Mouse (Mus musculus): ENCODE results near the gene Pdlim4. TPM values are rescaled to one million over a fixed set of nuclear protein-coding genes. Genes with fewer than 3 reads are reported as not detected.
"Not testable (repeated sequence)": the region's sequence is repeated elsewhere in the genome, so short reads cannot be mapped to it uniquely, and the experiment has no call there.

Gene Pdlim4
- polyA plus RNA-seq, 1 experiment from 2014 or later = 25.2 TPM

DNA sequence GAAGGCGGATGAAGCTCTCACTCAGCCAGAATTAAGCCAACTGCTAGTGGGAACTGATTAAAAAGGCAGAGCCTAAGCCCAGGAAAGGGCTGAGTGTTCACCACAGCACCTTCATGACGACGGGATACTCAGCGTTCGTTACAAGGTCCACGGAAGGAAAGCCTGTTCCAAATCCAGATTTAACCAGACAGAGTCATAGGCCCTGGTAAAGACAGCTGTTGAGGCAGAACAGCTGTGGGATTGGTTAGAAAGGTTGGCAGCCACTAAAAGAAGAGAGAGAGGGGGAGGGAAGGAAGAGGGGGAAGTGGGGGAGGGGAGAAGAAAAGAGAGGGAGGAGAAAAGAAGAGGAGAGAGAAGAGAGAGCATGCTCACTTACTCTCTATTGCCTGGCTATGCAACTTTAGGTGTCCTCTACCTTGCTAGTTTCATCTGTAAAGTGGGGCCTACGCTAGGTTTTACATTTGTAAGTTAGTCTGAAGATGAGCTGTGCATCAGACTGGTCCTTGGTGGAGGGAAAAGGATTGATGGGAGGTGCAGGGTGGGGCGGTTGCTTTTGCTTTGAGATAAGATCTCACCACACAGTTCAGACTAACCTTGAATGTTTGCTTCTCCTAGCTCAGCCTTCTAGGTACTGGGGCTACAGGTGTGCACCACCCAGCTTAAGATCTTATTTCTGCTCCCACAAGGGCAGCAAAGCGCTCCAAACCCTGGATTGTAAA lies 5.9 kb downstream of the Pdlim4 start:
- DNase-seq (ENCODE audit: low spot score) = peak; percentile 75

DNA sequence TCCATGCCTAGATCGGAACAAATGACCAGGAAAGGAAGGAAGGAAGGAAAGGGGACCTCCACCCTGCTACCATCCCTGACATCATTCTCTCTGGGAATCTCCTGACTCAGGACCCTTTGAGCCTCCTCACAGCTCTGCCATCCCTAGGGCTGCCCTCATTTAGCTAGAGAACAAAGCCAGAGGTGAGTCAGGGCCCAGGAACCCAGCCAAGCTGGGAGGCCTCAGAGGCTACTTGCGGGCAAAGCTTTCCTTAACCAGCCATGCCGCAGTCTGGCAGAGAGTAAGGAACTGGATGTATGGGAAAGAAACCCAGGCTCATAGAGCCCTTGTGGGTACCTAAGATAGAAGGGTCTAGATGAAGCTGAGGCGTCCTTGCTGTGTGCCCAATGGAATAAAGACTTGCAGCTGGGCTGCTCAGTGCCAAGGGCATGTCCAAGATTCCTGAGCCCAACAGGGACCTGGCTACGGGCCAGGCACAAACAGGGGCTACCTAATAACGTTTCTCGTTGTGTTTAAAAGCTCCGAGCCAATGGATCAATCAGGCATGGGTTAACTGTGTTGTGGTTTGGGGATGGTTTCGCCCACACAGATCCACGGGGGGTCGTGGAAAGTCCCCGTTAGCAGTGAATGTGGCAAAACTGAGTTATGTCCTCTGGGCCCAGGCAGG lies 6.6 kb downstream of the Pdlim4 start:
- DNase-seq (ENCODE audit: low spot score) = no peak

GRCm38 (mm10) chr11:54060316-54060715 lies 8.5 kb downstream of the Pdlim4 start:
- no peak for DNase-seq (ENCODE audit: low spot score)

DNA sequence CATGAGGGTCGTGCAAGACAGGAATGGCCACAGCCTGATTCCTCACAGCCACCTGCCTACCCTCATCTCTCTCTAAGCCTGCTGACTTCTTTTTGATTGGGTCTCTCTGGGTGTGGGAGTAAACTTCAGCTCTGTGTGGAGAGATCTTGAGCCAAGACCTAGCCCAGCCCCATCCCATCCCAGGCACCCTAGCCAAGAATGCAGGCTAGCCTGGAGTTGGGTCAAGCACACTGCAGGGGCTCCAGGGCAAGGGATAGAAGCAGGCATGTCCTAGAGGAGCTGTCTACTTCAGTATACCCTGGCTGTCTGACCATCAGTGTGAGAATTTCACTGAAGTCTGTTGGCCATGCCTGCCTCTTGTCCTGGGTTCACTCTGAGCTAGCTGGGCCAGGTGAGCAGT lies 9.3 kb downstream of the Pdlim4 start:
- DNase-seq (ENCODE audit: low spot score) = no peak

DNA sequence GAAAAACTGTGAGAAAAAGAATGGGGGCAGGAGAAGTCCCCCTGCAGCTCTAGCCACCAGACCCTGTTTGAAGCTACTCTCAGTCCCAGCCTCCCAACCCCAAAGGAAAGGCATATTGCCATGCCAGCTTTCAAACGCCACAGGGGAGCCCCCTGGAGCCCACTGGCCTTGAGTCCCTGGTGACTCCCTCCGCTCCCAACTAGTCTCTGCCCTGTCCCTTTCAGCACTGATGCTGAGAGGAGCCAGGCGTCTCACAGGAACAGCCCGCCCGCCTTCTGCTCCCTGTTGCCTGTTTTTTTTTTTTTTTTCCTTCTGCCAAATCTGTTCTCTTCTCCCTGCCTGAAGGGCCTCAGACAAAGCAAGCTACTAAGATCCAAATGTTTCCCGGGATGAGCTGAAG lies 10.2 kb downstream of the Pdlim4 start:
- no peak for DNase-seq (ENCODE audit: low spot score)

DNA sequence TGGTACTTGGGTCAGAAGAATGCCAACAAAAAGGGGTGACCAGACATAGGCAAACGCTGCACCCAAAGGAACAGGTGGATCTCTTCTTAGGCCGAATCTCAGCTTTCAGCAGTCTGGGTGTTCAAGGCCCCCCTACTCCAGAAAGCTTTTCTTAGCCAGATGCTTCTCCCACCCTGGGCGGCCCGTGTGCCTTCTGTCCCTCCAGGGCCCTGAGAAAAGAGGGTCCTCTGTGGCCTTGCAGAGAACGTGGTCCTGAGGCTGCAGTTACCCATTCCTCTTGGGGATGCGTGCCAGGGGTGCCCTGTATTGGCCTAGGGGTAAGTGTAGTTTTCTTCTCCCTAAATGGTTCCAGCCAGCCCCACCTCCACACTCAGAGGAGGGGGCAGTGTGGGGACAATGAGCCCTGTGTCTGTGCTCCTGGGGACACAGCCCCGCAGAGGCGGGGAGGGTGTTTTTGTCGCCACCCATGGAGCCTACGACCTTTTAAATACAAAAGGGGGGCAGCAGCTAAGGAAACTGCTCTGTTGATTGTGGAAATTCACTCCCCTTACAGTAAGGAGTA lies 10.7 kb downstream of the Pdlim4 start:
- no peak for DNase-seq (ENCODE audit: low spot score)

- DNase-seq (ENCODE audit: low spot score) = no peak
Observed at GRCm38 (mm10) chr11:54057428-54057827, 11.4 kb downstream of the Pdlim4 start.

DNA sequence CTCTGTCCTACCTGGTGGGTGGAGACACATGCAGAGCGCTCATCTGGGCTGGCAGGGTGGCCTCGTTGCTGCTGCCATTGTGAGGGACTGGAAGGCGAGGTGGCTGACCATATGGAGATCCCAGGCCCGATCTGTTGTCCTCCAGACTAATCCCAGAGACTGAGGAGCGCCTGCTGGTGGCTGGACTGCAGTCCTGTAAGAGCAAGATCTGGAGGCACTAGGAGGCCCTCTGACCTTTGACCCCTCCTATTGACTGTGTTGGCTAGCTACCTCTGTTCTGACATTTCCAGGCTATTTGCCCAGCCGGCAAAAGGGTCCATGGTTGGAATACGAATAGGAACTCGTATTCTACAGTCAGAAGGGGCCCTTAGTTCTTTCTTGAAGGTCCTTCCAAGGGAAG lies 12.7 kb downstream of the Pdlim4 start:
- no peak for DNase-seq (ENCODE audit: low spot score)

DNA sequence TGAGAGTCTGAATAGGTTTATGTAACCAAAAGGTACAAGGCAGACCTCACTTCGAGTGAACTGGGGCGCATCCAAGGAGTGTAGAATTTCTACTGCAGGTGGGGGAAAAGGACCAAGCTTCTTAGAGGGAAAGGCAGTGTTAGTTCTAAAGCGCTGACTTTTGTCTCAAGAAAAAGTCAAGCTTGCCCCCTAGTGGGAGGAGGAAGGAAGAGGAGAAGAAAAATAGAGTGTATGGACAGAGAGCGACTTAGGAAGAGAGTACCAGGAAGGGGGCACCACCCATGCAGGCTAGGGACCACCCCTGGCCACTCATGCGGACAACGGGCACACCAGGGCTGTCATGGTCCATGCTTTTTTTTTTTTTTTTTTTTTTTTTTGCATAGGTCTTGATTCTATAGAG lies 14.6 kb downstream of the Pdlim4 start:
- DNase-seq (ENCODE audit: low spot score) = peak; percentile 75

DNA sequence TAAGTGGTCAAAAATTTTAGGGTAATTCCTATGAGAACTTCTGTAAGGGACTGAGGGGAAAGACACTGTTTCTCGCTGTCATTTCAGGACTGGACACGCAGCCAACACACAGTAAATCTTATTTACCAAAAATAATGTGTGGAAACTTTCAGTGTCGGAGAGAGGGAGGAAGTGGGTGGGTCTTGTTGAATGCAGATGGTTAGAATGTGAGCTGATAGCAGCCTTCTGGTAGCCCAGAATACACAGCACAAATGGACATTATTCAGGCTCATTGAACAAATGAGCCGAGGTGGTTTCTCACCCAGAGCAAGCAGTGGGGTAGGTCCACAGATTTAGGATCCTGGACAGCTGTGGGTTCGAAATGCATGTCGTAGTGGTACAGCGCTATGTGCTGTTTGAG lies 15.7 kb downstream of the Pdlim4 start:
- DNase-seq (ENCODE audit: low spot score) = no peak

DNA sequence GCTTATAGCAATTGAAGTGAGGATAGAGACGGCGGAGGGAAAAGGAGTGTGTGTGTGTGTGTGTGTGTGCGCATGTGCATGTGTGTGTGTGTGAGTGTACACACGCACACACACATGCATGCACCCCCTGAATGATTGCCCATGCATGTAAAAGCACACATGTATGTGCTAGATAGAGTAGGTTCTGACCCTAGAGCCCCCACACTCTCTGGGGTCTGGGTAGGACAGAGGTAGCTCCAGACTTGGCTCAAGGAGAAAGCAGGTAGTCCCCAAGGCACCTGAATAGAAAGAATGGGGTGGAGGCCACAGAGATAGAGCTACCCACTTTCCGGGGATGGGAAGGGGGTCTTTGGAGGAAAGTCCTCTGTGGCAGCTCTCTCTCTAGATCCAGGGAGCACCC lies 16.7 kb downstream of the Pdlim4 start:
- DNase-seq (ENCODE audit: low spot score) = no peak

GRCm38 (mm10) chr11:54051161-54051560 lies 17.7 kb downstream of the Pdlim4 start:
- DNase-seq (ENCODE audit: low spot score) = no peak

GRCm38 (mm10) chr11:54050205-54050604 lies 18.6 kb downstream of the Pdlim4 start:
- DNase-seq (ENCODE audit: low spot score) = no peak

GRCm38 (mm10) chr11:54040676-54041075 lies 28.1 kb downstream of the Pdlim4 start:
- no peak for DNase-seq (ENCODE audit: low spot score)

GRCm38 (mm10) chr11:54032872-54033271 lies 35.9 kb downstream of the Pdlim4 start:
- DNase-seq (ENCODE audit: low spot score) = not testable (repeated sequence)

DNA sequence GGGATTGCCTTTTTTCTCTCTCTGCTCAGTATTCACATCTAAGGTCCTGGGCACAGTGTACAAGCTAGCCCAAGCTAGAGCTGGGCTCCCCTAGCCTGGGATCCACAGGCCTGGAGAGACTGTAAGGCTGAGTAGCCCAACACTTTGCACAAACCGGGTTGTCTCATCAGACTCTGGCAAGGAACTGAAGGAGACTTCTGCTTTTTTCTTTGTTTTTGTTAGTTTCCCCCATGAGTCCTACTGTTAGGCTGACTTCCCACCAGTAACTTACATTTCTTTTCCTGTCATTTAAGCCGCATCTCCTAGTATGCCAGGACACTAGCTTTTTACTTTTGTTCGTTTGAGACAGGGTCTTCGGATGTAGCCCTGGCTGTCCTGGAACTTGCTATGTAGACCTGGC lies 39.8 kb downstream of the Pdlim4 start:
- DNase-seq (ENCODE audit: low spot score) = no peak

GRCm38 (mm10) chr11:54028044-54028951 lies 40.5 kb downstream of the Pdlim4 start, which contains the start of gene Slc22a4:
Slc22a4 (minus strand) TSS chr11:54028090.
- DNase-seq (ENCODE audit: low spot score) = peak; percentile 13

GRCm38 (mm10) chr11:54027131-54028043 lies 41.4 kb downstream of the Pdlim4 start:
- no peak for DNase-seq (ENCODE audit: low spot score)

DNA sequence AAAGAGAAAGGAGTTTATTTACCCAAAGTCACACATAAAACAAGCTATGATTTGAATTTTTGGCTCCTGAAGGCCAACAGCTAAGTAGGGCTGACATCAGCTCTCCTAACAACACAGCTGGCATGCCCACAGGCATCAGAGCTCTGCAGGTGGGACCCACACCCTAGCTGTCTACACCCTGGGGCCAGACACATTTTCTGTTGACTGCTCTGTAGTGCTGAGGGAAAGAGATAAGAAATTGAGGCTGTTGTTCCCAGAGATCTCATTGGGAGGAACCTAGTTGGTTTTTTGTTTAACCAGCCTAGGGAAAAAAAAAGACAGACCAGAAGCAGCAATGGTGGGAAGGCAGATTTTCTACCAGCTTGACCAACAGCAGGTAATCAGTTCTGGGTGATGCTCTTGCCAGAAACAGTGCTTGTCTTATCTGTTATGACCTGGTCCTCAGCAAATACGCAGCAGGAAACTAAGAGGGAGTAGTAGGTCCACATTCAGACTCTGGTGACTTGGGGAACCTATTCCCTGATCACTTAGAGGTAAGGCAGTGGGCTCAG lies 42.2 kb downstream of the Pdlim4 start:
- DNase-seq (ENCODE audit: low spot score) = peak; percentile 29

DNA sequence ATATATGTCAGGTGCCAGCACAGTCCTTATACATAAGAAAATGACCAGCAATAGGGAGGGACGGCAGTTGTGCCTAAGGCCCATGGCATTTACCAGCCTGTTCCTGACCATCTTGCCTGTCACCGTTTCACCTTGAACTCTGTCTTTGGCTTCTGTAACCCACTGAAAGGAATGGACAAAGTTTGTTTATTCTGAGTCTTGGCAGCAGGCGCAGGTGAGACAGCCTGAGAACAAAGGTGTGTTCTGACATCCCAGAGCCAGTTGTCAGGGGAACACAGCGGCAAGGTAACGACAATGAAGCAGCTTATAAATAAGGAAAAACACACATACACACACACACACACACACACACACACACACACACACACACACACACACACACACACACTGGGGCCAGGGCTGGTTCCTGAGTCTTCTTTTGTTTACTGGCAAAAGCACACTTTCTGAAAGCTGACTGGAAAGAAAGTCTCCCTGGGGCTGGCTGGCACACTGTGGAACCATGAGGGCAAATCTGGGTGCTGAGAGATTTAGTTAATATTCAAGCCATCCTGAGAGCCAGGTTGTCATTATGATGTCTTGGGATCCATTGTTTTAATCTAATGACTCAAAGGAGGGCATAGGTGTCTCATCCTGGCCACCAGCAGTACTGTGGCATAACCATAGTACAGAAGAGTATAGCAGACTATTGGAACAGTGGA lies 47.3 kb downstream of the Pdlim4 start:
- no peak for DNase-seq (ENCODE audit: low spot score)
